Mouse (Mus musculus) limb, embryonic 14.5 days (tissue): Measurements from ENCODE around the gene Bpifa2. TPM values are rescaled to one million over a fixed set of nuclear protein-coding genes. Genes with fewer than 3 reads are reported as not detected.

ENCODE experiments used
- ATAC-seq: fragments of 200-750 bp; cut with Nextera tagmentation; 2 replicates; pipeline ENCODE4 v1.8.0; 2017; ENCODE audit warnings: low read depth, moderate number of reproducible peaks, moderate TSS enrichment; ENCODE audit not compliant: low FRiP score
- DNase-seq: peaks from one replicate; pipeline ENCODE4 v3.0.0-alpha.2; 2015; ENCODE audit warnings: low spot score
- H3K27ac ChIP-seq: fragments of 300-500 bp; sonication (generic); replicated peaks from 2 replicates; pipeline ENCODE4 v1.5.1; 2014; ENCODE audit warnings: low read depth, mild to moderate bottlenecking, low read length, moderate library complexity, mixed read lengths
- H3K27me3 ChIP-seq: fragments of 300-500 bp; sonication (generic); 2 replicates; pipeline ENCODE4 v1.6.1; 2014; ENCODE audit warnings: low read length, mixed read lengths; ENCODE audit not compliant: control insufficient read depth, insufficient read depth
- H3K36me3 ChIP-seq: fragments of 300-500 bp; sonication (generic); 2 replicates; pipeline ENCODE4 v1.6.1; 2014; ENCODE audit warnings: mild to moderate bottlenecking, low read length, moderate library complexity, mixed read lengths; ENCODE audit not compliant: control insufficient read depth, insufficient read depth
- H3K4me1 ChIP-seq: fragments of 300-500 bp; sonication (generic); 2 replicates; pipeline ENCODE4 v1.6.1; 2014; ENCODE audit warnings: antibody characterized with exemption, low read length, mixed read lengths; ENCODE audit not compliant: control insufficient read depth, insufficient read depth
- H3K4me2 ChIP-seq: fragments of 300-500 bp; sonication (generic); replicated peaks from 2 replicates; pipeline ENCODE4 v1.6.1; 2014; ENCODE audit warnings: low read depth, mild to moderate bottlenecking, low read length, moderate library complexity; ENCODE audit not compliant: severe bottlenecking
- H3K4me3 ChIP-seq: fragments of 300-500 bp; sonication (generic); replicated peaks from 2 replicates; pipeline ENCODE4 v1.5.1; 2014; ENCODE audit warnings: low read length
- H3K9ac ChIP-seq: fragments of 300-500 bp; sonication (generic); 2 replicates; pipeline ENCODE4 v1.6.1; 2014; ENCODE audit warnings: mild to moderate bottlenecking, low read depth, low read length, moderate library complexity; ENCODE audit not compliant: severe bottlenecking
- H3K9me3 ChIP-seq: fragments of 300-500 bp; sonication (generic); 2 replicates; pipeline ENCODE4 v1.6.1; 2016; ENCODE audit warnings: low read length; ENCODE audit not compliant: control insufficient read depth
- POLR2A ChIP-seq: fragments of 200-500 bp; IDR thresholded peaks from 2 replicates; pipeline ENCODE4 v1.8.0; 2012; ENCODE audit warnings: inconsistent platforms, mild to moderate bottlenecking, moderate library complexity, borderline replicate concordance; ENCODE audit not compliant: insufficient read depth, insufficient read length; ENCODE audit errors: extremely low read depth
- WGBS: fragments of 180-500 bp; shearing (Covaris S2); extraction: QIAGEN DNeasy Blood & Tissue Kit; methylation state at CpG from one replicate; pipeline ENCODE4 v1.1.7; 2014; 5-methylcytosine and 5-hydroxymethylcytosine counted together
- polyA plus RNA-seq, 2 experiments: library from polyadenylated mRNA; depleted of rRNA in 1 of 2; stranded (reverse) in 1 of 2; unstranded in 1 of 2; fragments of >200 nt; fragmentation: Nextera tagmentation in 1 of 2; extraction: Ambion mirVana in 1 of 2; gene quantifications; 2 replicates each; pipeline versions ENCODE4 v1.2.1 to v1.2.3; 2012 to 2014

Gene Bpifa2
- not detected in 2 replicates for polyA plus RNA-seq (2012; rRNA removed)
- not detected in 2 replicates for polyA plus RNA-seq (2014; fragmentation: Nextera tagmentation; extraction: Ambion mirVana)

DNA sequence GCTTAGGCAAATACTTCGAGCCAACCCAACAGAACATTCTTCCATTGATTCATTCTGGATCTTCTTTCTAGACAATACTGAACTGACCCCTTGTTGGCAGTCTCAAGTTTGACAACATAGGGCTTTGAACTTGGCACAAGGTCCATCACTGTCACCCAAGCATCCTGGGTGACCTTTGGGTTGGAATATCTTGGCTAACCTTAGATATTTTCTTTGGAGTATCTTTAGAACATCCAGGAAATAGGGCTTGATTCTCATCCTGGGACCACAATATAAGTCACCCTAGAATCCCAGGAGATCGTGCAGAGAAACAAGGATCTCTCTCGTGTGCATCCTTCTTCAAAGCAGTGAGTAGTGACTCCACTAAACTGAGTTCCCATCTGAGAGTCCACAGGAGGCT is at the start of gene Bpifa2:
Gene Bpifa2, plus strand, starts transcription at position 301 of the 400 bp plus-strand sequence.
- Histone ChIP-seq H3K4me3 (no peak within 1 kb of the TSS), H3K9ac (no peak within 1 kb of the TSS), H3K36me3 (no peaks in the 10 kb centered on the region), H3K9me3 (no peaks in the 10 kb centered on the region), H3K27ac (no peak within 1 kb of the TSS), H3K4me2 (no peak within 1 kb of the TSS), H3K27me3 (no peaks in the 10 kb centered on the region), H3K4me1 (no peaks in the 10 kb centered on the region)
- no peak for ATAC-seq
- no peak for TF ChIP-seq POLR2A
- no peak for DNase-seq
- 76% methylated on average over 3 of the region's 3 CpGs for WGBS

DNA sequence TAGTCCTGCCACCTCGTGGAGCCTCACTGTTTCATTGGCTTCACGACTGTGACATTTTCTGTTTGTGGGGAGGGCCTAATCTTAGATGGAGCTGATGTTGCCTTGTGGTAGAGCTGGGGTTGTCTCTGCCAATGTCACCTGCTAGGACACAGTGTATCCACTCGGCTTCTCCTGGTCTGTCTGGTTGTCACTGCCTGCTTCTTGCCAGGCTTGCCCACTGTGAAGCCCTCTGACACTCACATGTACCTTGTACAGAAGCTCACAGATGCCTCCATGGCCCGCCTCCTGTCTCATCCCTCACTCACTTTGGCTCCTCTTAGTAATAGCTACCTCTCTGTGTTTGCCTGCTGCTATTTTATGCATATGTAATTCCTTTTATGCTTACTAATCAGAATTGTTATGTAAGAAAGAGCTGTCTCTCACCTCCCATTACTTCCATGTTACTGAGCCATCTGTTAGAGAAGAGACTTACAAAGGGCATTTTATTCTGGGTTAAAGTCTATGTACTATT is 45.2 kb upstream of the Bpifa2 start:
- ATAC-seq (no peak), DNase-seq (no peak)
- no peaks in the 10 kb centered on the region for H3K9me3 ChIP-seq
- no peak overlapping the region for H3K4me3 ChIP-seq
- WGBS = 65% methylated on average over 4 of the region's 4 CpGs
- no peak overlapping the region for H3K27ac ChIP-seq
- H3K9ac ChIP-seq = no peak overlapping the region
- H3K27me3 ChIP-seq = no peaks in the 10 kb centered on the region
- no peaks in the 10 kb centered on the region for H3K4me1 ChIP-seq
- no peaks in the 10 kb centered on the region for H3K36me3 ChIP-seq
- TF ChIP-seq POLR2A = no peak
- H3K4me2 ChIP-seq = no peak overlapping the region

GRCm38 (mm10) chr2:153963334-153963733 is 44.7 kb upstream of the Bpifa2 start:
- Histone ChIP-seq H3K4me2 (no peak overlapping the region), H3K27ac (no peak overlapping the region), H3K9me3 (no peaks in the 10 kb centered on the region), H3K36me3 (no peaks in the 10 kb centered on the region), H3K4me3 (no peak overlapping the region), H3K9ac (no peak overlapping the region), H3K4me1 (no peaks in the 10 kb centered on the region), H3K27me3 (no peaks in the 10 kb centered on the region)
- ATAC-seq (no peak), DNase-seq (no peak)
- no peak for TF ChIP-seq POLR2A
- 94% methylated on average over 1 of the region's 1 CpGs for WGBS

- no peaks in the 10 kb centered on the region for H3K27me3 ChIP-seq
- no peaks in the 10 kb centered on the region for H3K36me3 ChIP-seq
- no peak overlapping the region for H3K4me2 ChIP-seq
- DNase-seq (no peak), ATAC-seq (no peak)
- 87% methylated on average over 5 of the region's 5 CpGs for WGBS
- TF ChIP-seq POLR2A = no peak
- no peaks in the 10 kb centered on the region for H3K9me3 ChIP-seq
- no peak overlapping the region for H3K4me3 ChIP-seq
- H3K9ac ChIP-seq = no peak overlapping the region
- no peaks in the 10 kb centered on the region for H3K4me1 ChIP-seq
- no peak overlapping the region for H3K27ac ChIP-seq
Measured at GRCm38 (mm10) chr2:153970221-153970620, 37.8 kb upstream of the Bpifa2 start.

GRCm38 (mm10) chr2:153974582-153974981 is 33.5 kb upstream of the Bpifa2 start, which contains the start of gene Bpifa6:
Gene Bpifa6, plus strand, starts transcription at chr2:153974945.
- no peaks in the 10 kb centered on the region for H3K4me1 ChIP-seq
- DNase-seq (no peak), ATAC-seq (no peak)
- H3K4me2 ChIP-seq = no peak within 1 kb of the TSS
- H3K36me3 ChIP-seq = no peaks in the 10 kb centered on the region
- H3K9me3 ChIP-seq = no peaks in the 10 kb centered on the region
- no peak within 1 kb of the TSS for H3K9ac ChIP-seq
- no peak within 1 kb of the TSS for H3K27ac ChIP-seq
- H3K4me3 ChIP-seq = no peak within 1 kb of the TSS
- H3K27me3 ChIP-seq = no peaks in the 10 kb centered on the region
- no peak for TF ChIP-seq POLR2A
- 68% methylated on average over 5 of the region's 5 CpGs for WGBS

DNA sequence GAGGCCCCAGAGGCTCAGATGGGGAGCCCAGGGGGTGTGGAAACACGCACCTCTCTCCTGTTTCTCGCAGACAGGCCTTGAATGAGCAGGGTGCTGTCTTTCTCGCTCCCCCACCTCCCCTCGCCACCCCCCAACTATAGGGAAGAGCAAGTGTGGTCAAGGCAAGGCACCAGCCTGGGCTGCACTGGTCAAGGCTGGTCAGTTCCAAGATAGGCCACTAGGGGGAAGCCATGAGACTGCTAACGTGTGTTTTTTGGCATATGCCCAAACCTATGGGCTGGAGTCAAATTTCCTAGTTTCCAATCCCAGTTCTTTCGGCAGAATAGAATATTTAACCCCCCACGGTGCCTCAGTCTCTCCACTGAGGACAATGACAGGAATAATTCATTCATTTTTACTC is 12.3 kb upstream of the Bpifa2 start:
- DNase-seq = peak; percentile 89
- TF ChIP-seq POLR2A = no peak

More for the DNA sequence above, 12.3 kb upstream of the Bpifa2 start:
- 6% methylated on average over 7 of the region's 7 CpGs for WGBS
- Histone ChIP-seq H3K9ac (no peak overlapping the region), H3K4me1 (no peaks in the 10 kb centered on the region), H3K9me3 (no peaks in the 10 kb centered on the region), H3K4me2 (no peak overlapping the region), H3K36me3 (no peaks in the 10 kb centered on the region), H3K4me3 (no peak overlapping the region), H3K27ac (no peak overlapping the region), H3K27me3 (no peaks in the 10 kb centered on the region)
- no peak for ATAC-seq
